Mouse (Mus musculus) B cell, adult (primary cell): ENCODE measurements around the gene Olfr804. TPM values are rescaled to one million over a fixed set of nuclear protein-coding genes. Genes with fewer than 3 reads are reported as not detected.

Experiments
- total RNA-seq: library from RNA; stranded (reverse); gene quantifications from 4 replicates; pipeline ENCODE4 v1.2.4, GENCODE M21; 2023; ENCODE audit not compliant: inconsistent age

Olfr804 gene
- total RNA-seq = not detected in 4 replicates

GRCm38 (mm10) chr10:129702910-129703309 lies at the start of gene Olfr804:
Gene Olfr804, plus strand, starts transcription at chr10:129703210.

GRCm38 (mm10) chr10:129657394-129657793 lies 45.6 kb upstream of the Olfr804 start, which contains the start of gene Olfr800:
Gene Olfr800, plus strand, starts transcription at chr10:129657694.

GRCm38 (mm10) chr10:129673765-129674164 lies 29.2 kb upstream of the Olfr804 start, which contains the start of gene Olfr801:
Gene Olfr801, minus strand, starts transcription at chr10:129673865.

GRCm38 (mm10) chr10:129688069-129688468 lies 14.9 kb upstream of the Olfr804 start, which contains the start of gene Olfr802:
Gene Olfr802, minus strand, starts transcription at chr10:129688169.

GRCm38 (mm10) chr10:129694186-129694585 lies 8.8 kb upstream of the Olfr804 start, which contains the start of gene Olfr803:
Gene Olfr803, minus strand, starts transcription at chr10:129694286.

GRCm38 (mm10) chr10:129729275-129729674 lies 26.3 kb downstream of the Olfr804 start, which contains the start of gene Olfr805:
Gene Olfr805, minus strand, starts transcription at chr10:129729375.

GRCm38 (mm10) chr10:129741821-129742220 lies 38.8 kb downstream of the Olfr804 start, which contains the start of gene Olfr806:
Gene Olfr806, minus strand, starts transcription at chr10:129741921.

GRCm38 (mm10) chr10:129757693-129758092 lies 54.7 kb downstream of the Olfr804 start, which contains the start of gene Olfr807:
Gene Olfr807, minus strand, starts transcription at chr10:129757793.

Other genes with a start within 250 kb of the Olfr804 start
- not detected in 4 replicates for gene Olfr787, start 241.3 kb upstream of the Olfr804 start, total RNA-seq
- not detected in 4 replicates for gene Olfr788, start 232.2 kb upstream of the Olfr804 start, total RNA-seq
- gene Olfr789, start 218.5 kb upstream of the Olfr804 start, total RNA-seq = not detected in 4 replicates
- not detected in 4 replicates for gene Olfr790, start 204.7 kb upstream of the Olfr804 start, total RNA-seq
- gene Olfr791, start 181.4 kb upstream of the Olfr804 start, total RNA-seq = not detected in 4 replicates
- gene Olfr792, start 164.0 kb upstream of the Olfr804 start, total RNA-seq = not detected in 4 replicates
- gene Olfr794, start 135.6 kb upstream of the Olfr804 start, total RNA-seq = not detected in 4 replicates
- gene Olfr796, start 90.6 kb upstream of the Olfr804 start, total RNA-seq = not detected in 4 replicates
- gene Olfr798, start 75.3 kb upstream of the Olfr804 start, total RNA-seq = not detected in 4 replicates
- gene Olfr799, start 65.7 kb upstream of the Olfr804 start, total RNA-seq = not detected in 4 replicates
- not detected in 4 replicates for gene Olfr800, start 45.5 kb upstream of the Olfr804 start, total RNA-seq
- not detected in 4 replicates for gene Olfr801, start 29.3 kb upstream of the Olfr804 start, total RNA-seq
- gene Olfr802, start 15.0 kb upstream of the Olfr804 start, total RNA-seq = not detected in 4 replicates
- not detected in 4 replicates for gene Olfr803, start 8.9 kb upstream of the Olfr804 start, total RNA-seq
- not detected in 4 replicates for gene Olfr805, start 26.2 kb downstream of the Olfr804 start, total RNA-seq
- gene Olfr806, start 38.7 kb downstream of the Olfr804 start, total RNA-seq = not detected in 4 replicates
- gene Olfr807, start 54.6 kb downstream of the Olfr804 start, total RNA-seq = not detected in 4 replicates
- gene Olfr808, start 62.3 kb downstream of the Olfr804 start, total RNA-seq = not detected in 4 replicates
- gene Olfr809, start 71.4 kb downstream of the Olfr804 start, total RNA-seq = not detected in 4 replicates
- not detected in 4 replicates for gene Olfr810, start 91.7 kb downstream of the Olfr804 start, total RNA-seq
- gene Olfr811, start 101.2 kb downstream of the Olfr804 start, total RNA-seq = not detected in 4 replicates
- gene Olfr812, start 142.9 kb downstream of the Olfr804 start, total RNA-seq = not detected in 4 replicates
- not detected in 4 replicates for gene Olfr813, start 152.2 kb downstream of the Olfr804 start, total RNA-seq
- not detected in 4 replicates for gene Olfr814, start 176.6 kb downstream of the Olfr804 start, total RNA-seq
- gene Olfr815, start 202.7 kb downstream of the Olfr804 start, total RNA-seq = not detected in 4 replicates
- not detected in 4 replicates for gene Olfr816, start 212.4 kb downstream of the Olfr804 start, total RNA-seq
- not detected in 4 replicates for gene Olfr818, start 245.9 kb downstream of the Olfr804 start, total RNA-seq